Mouse (Mus musculus) right cerebral cortex, adult 2 months (tissue): ENCODE data around the gene Lrrc52.
A peak's percentile ranks its signal among the peaks of the same experiment; 100 is the strongest.

Experiments
- DNase-seq, 2 experiments: peaks; one replicate each; pipeline ENCODE4 v3.0.0; 2021 to 2022; ENCODE audit warnings: low spot score in 2 of 2

The Lrrc52 gene

GRCm38 (mm10) chr1:167466765-167467426 lies at the start of gene Lrrc52:
TSS of gene Lrrc52 (minus strand) at chr1:167466780.
- DNase-seq, result peak; percentile 16 to 29

DNA sequence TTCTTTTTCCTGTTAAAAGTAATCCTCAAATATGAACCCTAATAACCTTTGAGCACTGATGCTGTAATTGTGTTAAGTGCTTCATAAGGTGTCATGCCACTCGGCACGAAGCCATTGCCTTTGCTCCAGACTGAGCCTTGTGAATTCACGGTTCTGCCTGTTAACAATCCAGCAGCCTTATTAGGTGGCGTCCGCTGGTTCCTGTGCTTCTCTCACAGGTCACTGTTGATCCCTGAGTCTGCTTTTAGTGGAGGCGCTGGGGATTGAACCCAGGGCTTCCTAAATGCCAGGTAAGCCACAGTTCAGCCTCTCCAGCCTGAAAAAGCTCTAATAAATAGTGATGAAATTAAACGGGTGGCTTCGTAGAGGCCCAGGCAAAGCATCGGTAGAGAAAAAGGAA lies 45.0 kb upstream of the Lrrc52 start:
- no peak for DNase-seq

GRCm38 (mm10) chr1:167506048-167506447 lies 39.5 kb upstream of the Lrrc52 start:
- DNase-seq, result no peak

DNA sequence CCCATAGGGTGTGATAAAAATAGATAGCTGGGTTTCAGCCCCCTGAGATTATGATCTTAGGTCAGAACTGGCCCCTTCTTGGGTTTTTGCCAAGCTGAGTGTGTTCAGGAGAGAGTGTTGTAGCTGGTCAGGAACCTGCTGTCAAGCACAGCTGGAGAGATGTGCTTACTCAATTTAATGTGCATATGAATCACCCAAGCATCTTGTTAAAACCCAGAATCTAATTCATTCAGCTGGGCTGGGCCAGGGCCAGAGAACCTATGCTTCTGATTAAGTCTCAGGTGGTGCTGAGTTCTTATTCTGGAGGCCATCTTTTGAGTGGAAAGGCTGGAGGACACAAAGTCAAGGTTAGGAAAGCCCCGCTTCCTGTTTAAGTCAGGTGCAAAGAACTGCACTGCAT lies 38.8 kb upstream of the Lrrc52 start:
- no peak for DNase-seq

DNA sequence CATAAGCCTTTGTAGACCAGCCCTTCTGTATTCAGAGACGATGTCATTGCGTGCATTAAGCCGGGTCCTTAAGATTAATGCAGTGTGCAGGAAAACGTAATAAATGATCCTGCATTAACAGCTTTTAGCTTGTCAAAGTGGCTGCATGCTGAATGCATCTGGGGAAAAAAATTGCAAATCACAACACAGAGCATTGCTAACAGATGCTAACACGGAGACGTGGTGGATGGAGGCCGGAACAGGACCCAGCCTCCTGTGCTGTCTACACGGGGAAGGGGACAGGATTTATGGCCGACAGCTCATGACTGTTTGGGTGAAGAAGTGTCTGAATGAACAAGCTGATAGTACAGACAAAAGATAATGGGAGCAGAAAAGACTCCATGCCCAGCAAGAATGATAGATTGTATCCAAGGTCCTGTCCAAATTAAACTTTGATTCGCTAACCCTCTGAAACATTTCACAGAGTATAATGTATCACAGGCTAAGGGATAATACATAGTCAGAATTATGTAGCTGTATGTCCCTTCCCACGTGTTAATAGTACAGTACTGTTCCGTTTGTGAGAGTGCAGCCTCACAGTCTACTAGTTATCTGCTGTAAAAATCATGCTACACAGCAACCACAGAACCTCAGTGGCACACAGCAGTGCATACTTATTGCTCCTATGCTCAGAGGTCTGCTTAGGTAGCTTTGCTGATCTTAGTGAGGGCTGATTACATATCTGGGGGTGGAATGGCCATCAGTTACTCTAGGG lies 32.7 kb upstream of the Lrrc52 start:
- DNase-seq, result no peak

DNA sequence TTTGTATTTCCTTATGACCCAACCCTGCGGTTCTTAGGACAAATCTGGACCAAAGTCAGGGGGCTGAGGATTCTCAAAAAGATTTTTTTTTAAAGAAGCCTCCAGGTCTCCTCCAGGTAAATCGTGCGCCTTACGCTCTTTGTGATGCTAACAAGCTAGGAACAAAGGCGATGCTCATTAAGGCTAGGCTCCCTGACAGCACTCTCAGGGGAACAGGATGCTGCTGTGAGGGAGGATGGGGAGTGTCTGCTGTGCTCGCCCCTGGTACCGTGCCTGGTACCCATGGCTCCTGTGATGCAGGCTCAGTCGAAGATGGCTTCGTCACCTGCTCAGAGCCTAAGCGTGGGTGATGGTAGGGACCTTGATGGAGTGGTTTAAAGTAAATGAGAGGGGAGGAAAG lies 31.4 kb upstream of the Lrrc52 start:
- no peak for DNase-seq

DNA sequence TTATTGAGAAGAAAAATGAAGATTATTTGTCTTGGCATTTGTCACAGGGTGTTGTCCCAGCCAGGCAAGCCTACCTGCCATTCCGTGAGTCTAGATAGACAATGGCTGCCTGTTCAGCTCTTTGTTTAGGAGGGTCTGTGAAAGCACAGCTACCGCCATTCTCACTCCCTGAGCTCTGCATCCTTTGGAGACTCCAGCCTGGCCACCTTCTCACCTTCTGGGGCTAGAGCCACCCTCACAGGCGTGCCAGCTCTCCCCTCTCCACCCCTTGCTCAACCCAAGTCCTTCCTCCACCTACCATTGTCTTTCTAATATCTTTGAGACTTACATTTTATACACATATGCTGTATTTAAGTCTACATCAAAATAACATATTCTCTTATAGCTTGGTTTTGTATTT lies 31.0 kb upstream of the Lrrc52 start:
- no peak for DNase-seq

- DNase-seq, result no peak
Measured at GRCm38 (mm10) chr1:167491501-167491900, 24.9 kb upstream of the Lrrc52 start.

GRCm38 (mm10) chr1:167487933-167488332 lies 21.4 kb upstream of the Lrrc52 start:
- no peak for DNase-seq

DNA sequence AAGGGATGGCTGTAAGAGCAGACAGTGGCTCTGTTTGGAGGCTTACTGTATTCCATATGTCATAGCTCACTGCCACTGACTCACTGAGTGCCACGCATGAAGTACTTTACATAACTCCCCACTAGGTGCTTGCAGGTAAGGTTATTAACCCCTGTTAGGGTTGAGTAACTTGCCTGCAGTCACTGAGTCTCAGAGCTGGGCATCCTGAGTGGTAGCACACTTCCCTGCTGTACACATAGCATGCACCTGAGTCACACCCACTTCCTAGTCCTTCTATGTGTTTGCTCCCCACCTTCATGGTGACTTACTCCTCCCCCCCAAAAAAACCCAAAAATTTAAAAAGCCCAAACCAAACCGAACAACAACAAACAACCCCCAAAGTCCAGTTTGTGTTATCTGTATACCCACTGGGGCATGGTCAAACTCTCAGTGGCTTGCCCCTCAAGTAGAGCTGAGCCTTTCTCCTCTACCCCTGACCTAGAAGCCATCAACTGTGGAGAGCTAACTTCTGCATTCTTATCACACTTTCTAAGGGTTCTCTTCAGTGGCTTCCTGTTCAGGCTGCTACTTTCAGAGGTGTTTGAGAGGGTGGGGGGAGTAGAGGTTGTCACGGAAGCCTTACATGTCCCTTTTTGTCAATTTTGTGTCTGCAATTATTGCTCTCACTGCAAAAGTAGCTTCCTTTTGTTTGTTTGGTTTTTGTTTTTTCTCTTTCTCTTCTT lies 20.5 kb upstream of the Lrrc52 start:
- no peak for DNase-seq

GRCm38 (mm10) chr1:167482863-167483262 lies 16.3 kb upstream of the Lrrc52 start:
- no peak for DNase-seq

DNA sequence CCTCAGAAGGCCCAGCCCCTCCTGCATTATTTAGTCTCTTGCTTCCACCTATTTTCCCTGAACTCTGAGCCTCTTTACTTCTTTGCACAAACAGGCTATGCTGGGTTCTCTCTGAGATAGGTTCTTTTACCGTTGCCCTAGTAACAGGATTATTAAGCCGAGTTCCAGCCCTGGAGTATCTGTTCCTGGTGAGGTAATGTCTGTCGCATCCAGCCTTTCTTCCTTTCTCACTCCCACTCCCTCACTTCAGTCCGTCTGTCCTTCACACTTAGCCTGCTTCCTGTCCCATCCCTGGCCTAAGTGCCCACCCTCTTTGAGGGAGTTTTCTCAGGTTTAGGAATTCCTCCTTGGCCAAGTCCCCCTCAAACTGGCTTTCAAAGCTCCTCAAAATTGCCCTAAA lies 7.0 kb upstream of the Lrrc52 start:
- peak; percentile 18 to 39 for DNase-seq

GRCm38 (mm10) chr1:167467916-167468315 lies 1.3 kb upstream of the Lrrc52 start:
- DNase-seq, result no peak

- DNase-seq, result no peak
Measured at GRCm38 (mm10) chr1:167457311-167457710, 9.3 kb downstream of the Lrrc52 start.

DNA sequence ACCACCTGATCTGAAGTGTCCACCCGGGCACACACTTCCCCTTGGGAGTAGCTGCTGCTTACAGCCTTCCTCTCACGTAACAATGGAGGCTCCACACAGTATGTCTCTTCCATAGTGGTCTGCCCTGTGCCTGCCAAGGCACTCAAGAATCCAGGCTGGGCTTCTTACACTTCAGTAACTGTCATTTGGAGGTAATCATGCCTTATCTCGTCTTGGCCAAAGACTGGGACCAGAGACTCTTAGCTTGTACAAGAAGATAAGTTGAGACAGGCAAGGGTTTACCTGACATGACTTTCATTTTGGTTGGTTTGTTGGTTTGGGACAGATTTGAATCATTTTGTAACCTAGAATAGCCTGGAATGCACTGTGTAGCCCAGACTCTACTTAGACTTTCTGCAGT lies 13.5 kb downstream of the Lrrc52 start:
- no peak for DNase-seq

DNA sequence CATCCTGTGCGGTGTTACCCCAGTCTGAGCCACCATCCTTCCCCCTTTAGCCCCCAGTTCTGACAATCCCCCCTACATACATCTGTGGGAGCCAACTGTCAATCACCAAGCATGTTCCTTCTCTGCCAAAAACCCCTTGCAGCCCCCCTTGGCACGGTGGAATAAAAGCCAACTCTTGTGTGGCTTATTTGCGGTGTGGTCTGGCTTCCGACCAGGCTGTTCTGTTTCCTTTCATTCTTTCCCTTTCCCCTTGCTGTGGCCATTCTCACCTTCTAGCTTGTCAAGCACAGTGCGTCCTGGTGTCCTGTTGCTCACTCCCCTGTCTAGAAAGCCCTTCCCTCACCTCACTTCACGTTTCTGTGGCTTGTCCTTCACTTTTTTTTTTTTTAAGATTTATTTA lies 14.1 kb downstream of the Lrrc52 start:
- no peak for DNase-seq

DNA sequence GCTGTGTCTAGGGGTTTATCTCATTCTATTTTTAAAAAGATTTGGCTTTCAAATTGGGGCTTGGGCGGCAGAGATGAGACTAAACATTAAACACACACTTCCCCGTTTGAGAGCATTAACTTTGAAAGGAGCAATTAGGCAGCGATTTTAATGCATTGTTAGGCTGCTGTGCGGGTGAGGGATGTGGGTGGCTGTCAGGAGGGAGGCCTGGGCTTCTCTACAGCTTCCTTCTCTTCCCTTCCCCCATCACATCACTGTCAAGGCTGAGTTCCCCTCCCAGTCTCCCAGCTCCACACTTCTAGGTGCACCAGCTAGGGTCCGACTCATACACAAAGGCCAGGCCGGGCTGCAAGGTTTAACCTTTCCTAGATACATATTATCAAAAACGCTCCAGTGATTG lies 18.0 kb downstream of the Lrrc52 start:
- DNase-seq, result no peak

- no peak for DNase-seq
Measured at GRCm38 (mm10) chr1:167448088-167448487, 18.5 kb downstream of the Lrrc52 start.

GRCm38 (mm10) chr1:167446516-167446915 lies 20.1 kb downstream of the Lrrc52 start:
- DNase-seq, result no peak

- DNase-seq, result no peak
Measured at GRCm38 (mm10) chr1:167445167-167445566, 21.4 kb downstream of the Lrrc52 start.

- no peak for DNase-seq
Measured at GRCm38 (mm10) chr1:167438231-167438885, 28.2 kb downstream of the Lrrc52 start.

DNA sequence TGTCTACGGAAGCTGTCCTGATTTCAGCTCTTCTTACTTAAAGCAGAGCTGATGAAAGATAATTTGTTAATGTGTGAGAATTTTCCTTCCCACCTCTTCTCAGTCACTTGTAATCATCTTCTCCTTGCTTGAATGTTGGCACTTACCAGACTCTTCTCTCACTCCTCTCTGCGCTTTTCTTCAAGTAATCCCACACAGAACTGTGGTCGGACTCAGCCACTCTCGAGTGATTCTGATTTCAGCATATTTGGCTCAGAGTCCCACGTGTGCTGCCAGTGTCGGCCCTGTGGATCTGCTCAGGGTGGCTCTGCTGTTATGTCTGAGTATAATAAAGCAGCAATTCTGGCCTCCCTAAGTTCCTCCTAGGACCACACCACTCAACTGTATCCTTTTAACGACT lies 29.5 kb downstream of the Lrrc52 start:
- peak in 1 of 2 experiments; percentile 12 for DNase-seq
